Mouse (Mus musculus): ENCODE measurements around the gene Tmem107.

GRCm38 (mm10) chr11:69080855-69081222 lies 10.2 kb downstream of the Tmem107 start:
- TF ChIP-seq CTCF (IDR thresholded peaks at IDR 0.05; ENCODE audit: extremely low read depth, insufficient read depth, insufficient read length, insufficient replicate concordance), result no peak
- TF ChIP-seq POLR2A (IDR thresholded peaks at IDR 0.05; ENCODE audit: low read depth, low read length), result no peak

All from spleen, adult 2 months (tissue).